Mouse (Mus musculus) limb, embryonic 13.5 days (tissue): Measurements from ENCODE around the gene Apol8. TPM values are rescaled to one million over a fixed set of nuclear protein-coding genes. Genes with fewer than 3 reads are reported as not detected.
"Not testable (repeated sequence)": the region's sequence is repeated elsewhere in the genome, so short reads cannot be mapped to it uniquely, and the experiment has no call there.

Source experiments
- ATAC-seq: fragments of 200-750 bp; cut with Nextera tagmentation; 2 replicates; pipeline ENCODE4 v1.8.0; 2017; ENCODE audit warnings: low read depth, moderate number of reproducible peaks, moderate TSS enrichment; ENCODE audit not compliant: low FRiP score
- H3K27ac ChIP-seq: fragments of 300-500 bp; sonication (generic); 2 replicates; pipeline ENCODE4 v1.5.1; 2015; ENCODE audit warnings: inconsistent platforms, mild to moderate bottlenecking, moderate library complexity
- H3K27me3 ChIP-seq: fragments of 300-500 bp; sonication (generic); 2 replicates; pipeline ENCODE4 v1.6.1; 2015; ENCODE audit warnings: mild to moderate bottlenecking, inconsistent platforms
- H3K36me3 ChIP-seq: fragments of 300-500 bp; sonication (generic); 2 replicates; pipeline ENCODE4 v1.6.1; 2015; ENCODE audit warnings: inconsistent platforms, mild to moderate bottlenecking, moderate library complexity
- H3K4me1 ChIP-seq: fragments of 300-500 bp; sonication (generic); 2 replicates; pipeline ENCODE4 v1.6.1; 2015; ENCODE audit warnings: inconsistent platforms
- H3K4me2 ChIP-seq: fragments of 300-500 bp; sonication (generic); replicated peaks from 2 replicates; pipeline ENCODE4 v1.6.1; 2015; ENCODE audit warnings: inconsistent platforms, mild to moderate bottlenecking, moderate library complexity
- H3K4me3 ChIP-seq: fragments of 300-500 bp; sonication (generic); 2 replicates; pipeline ENCODE4 v1.5.1; 2015; ENCODE audit warnings: moderate library complexity, mild to moderate bottlenecking, inconsistent platforms
- H3K9ac ChIP-seq: fragments of 300-500 bp; sonication (generic); 2 replicates; pipeline ENCODE4 v1.6.1; 2015; ENCODE audit warnings: mild to moderate bottlenecking, inconsistent platforms
- H3K9me3 ChIP-seq: fragments of 300-500 bp; sonication (generic); 2 replicates; pipeline ENCODE4 v1.6.1; 2016; ENCODE audit warnings: inconsistent platforms
- WGBS: fragments of 180-500 bp; shearing (Covaris S2); methylation state at CpG from one replicate; pipeline ENCODE4 v1.1.7; 2015; 5-methylcytosine and 5-hydroxymethylcytosine counted together
- polyA plus RNA-seq: library from polyadenylated mRNA; unstranded; fragments of >200 nt; fragmentation: Nextera tagmentation; extraction: Ambion mirVana; gene quantifications from 2 replicates; pipeline ENCODE4 v1.2.1, GENCODE M21; 2015

Gene Apol8
- polyA plus RNA-seq, 1 experiment from 2014 or later = not detected

DNA sequence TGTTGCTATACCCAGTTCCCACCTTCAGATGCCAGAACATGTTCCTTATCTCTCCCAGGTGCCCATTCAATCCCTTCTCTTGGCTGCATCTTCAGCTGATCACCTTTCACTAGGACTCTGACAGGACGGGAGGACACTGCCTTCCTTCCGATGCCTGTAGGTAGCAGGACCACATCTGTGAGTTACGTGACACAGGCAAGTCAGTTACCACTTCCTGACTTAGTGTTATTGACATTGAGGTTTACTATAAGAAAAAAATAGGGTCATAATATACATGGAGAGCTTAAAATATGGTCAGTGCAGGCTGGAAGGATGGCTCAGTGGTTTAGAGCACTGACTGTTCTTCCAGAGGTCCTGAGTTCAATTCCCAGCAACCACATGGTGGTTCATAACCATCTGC, 35.3 kb downstream of the Apol8 start:
- H3K9me3 ChIP-seq, H3K4me2 ChIP-seq, H3K9ac ChIP-seq, ATAC-seq, H3K4me1 ChIP-seq, H3K4me3 ChIP-seq, H3K27ac ChIP-seq, H3K27me3 ChIP-seq, H3K36me3 ChIP-seq: not testable (repeated sequence)
- no CpG with 5 or more reads among the region's 3 CpGs for WGBS

DNA sequence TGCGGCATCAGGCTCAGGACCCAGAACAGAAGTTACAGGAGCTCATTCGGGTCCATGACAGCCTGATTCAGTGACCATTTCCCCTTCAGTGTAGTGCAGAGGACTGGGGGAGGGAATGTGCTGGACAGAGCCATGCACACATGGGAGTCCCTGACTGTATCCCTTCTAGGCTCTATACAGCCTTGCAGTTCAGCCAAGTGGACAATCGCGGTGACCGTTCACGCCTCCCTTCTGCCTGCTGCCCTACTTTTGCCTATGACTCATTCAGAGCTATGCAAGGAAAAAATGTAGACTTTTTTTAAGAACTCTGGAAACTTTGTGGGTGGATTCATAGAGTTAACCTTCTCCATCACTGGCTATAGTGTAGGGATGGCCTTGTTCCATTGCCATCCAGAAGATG, 38.6 kb downstream of the Apol8 start:
- not testable (repeated sequence) for H3K9ac ChIP-seq, H3K36me3 ChIP-seq, H3K27ac ChIP-seq, H3K9me3 ChIP-seq, ATAC-seq, H3K4me3 ChIP-seq, H3K27me3 ChIP-seq, H3K4me2 ChIP-seq, H3K4me1 ChIP-seq
- WGBS = 75% methylated on average over 2 of the region's 6 CpGs

DNA sequence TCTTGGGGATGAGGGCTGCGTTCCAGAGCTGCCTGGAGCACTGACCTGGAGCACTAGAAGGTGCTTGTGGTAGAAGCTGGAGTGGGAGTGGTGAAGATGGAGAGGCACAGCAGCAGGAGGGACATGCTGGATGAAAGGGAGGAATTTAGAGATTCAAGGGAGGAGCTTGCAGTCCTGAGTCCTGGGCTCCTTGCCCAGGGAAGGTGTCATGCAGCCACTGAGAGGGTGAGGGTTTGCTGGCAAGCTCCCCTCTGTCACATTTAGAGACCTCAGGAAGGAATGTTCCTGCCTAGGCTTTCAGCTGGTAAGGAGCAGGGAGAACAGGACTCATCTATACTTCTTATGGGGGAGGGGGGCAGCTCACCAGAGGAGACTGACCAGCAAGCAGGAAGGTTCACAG, 47.9 kb downstream of the Apol8 start:
- H3K4me3 ChIP-seq, ATAC-seq, H3K9ac ChIP-seq, H3K4me1 ChIP-seq, H3K9me3 ChIP-seq, H3K27ac ChIP-seq, H3K4me2 ChIP-seq, H3K36me3 ChIP-seq, H3K27me3 ChIP-seq: not testable (repeated sequence)
- WGBS = no CpG with 5 or more reads among the region's 1 CpGs

DNA sequence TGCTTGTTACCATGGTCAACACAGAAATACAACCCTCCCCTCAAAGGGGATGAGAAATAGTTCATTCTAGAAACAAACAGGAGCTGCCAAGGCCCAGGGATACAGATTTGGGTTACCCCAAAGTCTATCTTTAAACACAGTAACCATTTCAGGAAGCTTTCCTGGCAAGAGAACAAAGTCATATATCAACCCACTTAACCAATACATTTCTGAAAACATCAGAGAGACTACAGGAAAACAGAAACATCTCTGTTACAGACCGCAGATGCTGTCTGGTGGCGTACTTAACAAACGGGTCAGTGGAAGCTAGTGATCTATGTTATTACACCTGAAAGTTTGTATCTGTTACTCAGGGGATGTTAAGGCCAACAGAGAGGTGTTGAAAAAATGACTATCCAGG, 51.5 kb downstream of the Apol8 start:
- H3K27me3 ChIP-seq, H3K9me3 ChIP-seq, H3K4me1 ChIP-seq, ATAC-seq, H3K4me2 ChIP-seq, H3K9ac ChIP-seq, H3K27ac ChIP-seq, H3K36me3 ChIP-seq, H3K4me3 ChIP-seq: not testable (repeated sequence)
- WGBS = 89% methylated on average over 3 of the region's 3 CpGs

DNA sequence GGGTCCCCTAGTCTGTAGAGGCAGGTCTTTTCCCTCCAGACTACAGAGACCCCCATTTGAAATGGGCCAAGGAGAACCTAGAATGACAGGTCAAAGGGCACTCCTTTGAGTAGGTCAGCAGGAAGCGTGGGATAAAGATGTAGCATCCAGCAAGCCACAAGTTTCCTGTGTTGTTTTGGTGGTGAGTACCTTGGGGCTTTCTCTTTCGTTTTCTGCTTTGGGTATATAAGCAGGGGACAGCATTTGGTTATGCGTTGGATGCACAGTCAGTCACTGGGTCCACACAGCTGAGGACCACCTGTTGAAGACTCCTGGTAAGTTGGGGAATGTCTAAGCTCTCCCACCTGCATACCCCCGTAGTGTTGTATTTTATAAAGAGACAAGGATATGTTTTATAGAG, 58.1 kb downstream of the Apol8 start, which contains the start of gene Apol7e:
Gene Apol7e (plus strand): TSS at position 202 of the 400 bp plus-strand sequence.
- not testable (repeated sequence) for H3K9ac ChIP-seq, H3K9me3 ChIP-seq, H3K4me1 ChIP-seq, H3K27me3 ChIP-seq, H3K27ac ChIP-seq, H3K4me3 ChIP-seq, H3K4me2 ChIP-seq, ATAC-seq, H3K36me3 ChIP-seq
- WGBS = 80% methylated on average over 4 of the region's 4 CpGs

Other genes with a start within 250 kb of the Apol8 start
- not detected in 2 replicates for gene Apol11a, start 248.7 kb downstream of the Apol8 start, polyA plus RNA-seq
- not detected in 2 replicates for gene Apol7c, start 223.7 kb downstream of the Apol8 start, polyA plus RNA-seq
- gene 1700025B11Rik, start 195.1 kb downstream of the Apol8 start, polyA plus RNA-seq = not detected in 2 replicates
- gene Apol10b, start 160.9 kb downstream of the Apol8 start, polyA plus RNA-seq = 0.08 and 0.18 TPM in 2 replicates
- gene Gm36245, start 157.7 kb downstream of the Apol8 start, polyA plus RNA-seq = not detected in 2 replicates
- 0.08 TPM in 1 of 2 replicates, not detected in the other for gene Apol11b, start 113.7 kb downstream of the Apol8 start, polyA plus RNA-seq
- 0.11 TPM in 1 of 2 replicates, not detected in the other for gene Apol7e, start 58.1 kb downstream of the Apol8 start, polyA plus RNA-seq
- not detected in 2 replicates for gene Apol9b, start 28.0 kb downstream of the Apol8 start, polyA plus RNA-seq
- gene Myh9, start 85.2 kb upstream of the Apol8 start, polyA plus RNA-seq = 34.1 and 38.1 TPM in 2 replicates
- gene Txn2, start 172.0 kb upstream of the Apol8 start, polyA plus RNA-seq = 237 and 238 TPM in 2 replicates
- gene Foxred2, start 199.7 kb upstream of the Apol8 start, polyA plus RNA-seq = 6.2 and 6.9 TPM in 2 replicates
- 211 and 218 TPM in 2 replicates for gene Eif3d, start 213.8 kb upstream of the Apol8 start, polyA plus RNA-seq